Comparison of ENCODE assay signal across 20 mouse cellular contexts in the genomic region with DNA sequence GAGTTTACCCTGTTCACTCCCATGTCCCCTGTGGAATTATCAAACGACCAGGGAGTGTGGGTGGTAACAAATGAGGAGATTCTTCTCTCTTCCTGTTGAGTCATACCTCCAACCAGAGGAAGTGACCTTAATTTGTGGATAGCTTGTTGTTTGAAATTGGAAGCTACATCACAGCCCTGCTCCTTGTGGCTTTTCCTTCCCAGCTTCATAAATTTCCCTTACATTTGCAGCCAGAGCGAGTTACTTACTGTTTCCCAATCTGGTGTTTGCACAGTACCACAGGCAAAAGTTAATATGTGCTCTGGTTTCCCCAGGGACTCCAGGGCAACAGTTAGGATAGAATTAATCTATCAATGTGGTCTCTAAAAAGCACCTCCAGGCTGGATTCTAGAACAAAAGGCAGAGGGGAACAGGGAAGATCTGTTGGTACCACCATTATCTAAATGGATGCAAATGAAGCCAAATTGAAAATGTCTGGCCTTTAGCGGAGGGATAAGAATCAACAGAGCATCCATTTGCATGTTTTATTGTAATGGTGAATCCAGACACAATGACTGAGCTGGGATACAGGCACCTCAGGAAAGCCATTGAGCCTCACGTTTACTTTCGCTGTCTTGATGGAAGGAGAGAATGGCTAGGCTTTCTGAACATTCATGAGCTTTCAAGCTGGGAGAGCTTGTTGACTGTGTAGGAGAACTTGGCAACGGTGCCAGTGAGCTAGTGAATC.
A peak's percentile ranks its signal among the peaks of the same experiment; 100 is the strongest.
DNase-seq lines count a peak whose midpoint lies in the region; TF ChIP-seq lines count a peak whose summit lies in the region.
"Had no signal": no experiment of that assay in that cellular context is flagged by ENCODE, and none has a peak within 500 bp of the region (broad histone marks: within the 10 kb centered on the region; RNA-seq: fewer than 3 reads in every experiment).

No protein-coding gene starts in this region.

- peak; percentile 11 to 50 for DNase-seq in adrenal gland, adult (ENCODE audit: inconsistent age in 2 of 2, low spot score in 1 of 2)
- no peak for DNase-seq in adrenal gland, postnatal 36 days
- peak; percentile 19 for DNase-seq in layer of hippocampus, adult 11-12 months (ENCODE audit: low spot score)
- DNase-seq in layer of hippocampus, adult 9-10 months (ENCODE audit: low spot score) = no peak
- DNase-seq in 3T3-L1 (ENCODE audit: low read depth, low spot score) = peak; percentile 38
- DNase-seq in brain, adult 2 months (ENCODE audit: low read depth, low spot score) = peak; percentile 19
- no peak for DNase-seq in right cerebral cortex, postnatal 4 days
- DNase-seq in left cerebral cortex, adult 2 months (ENCODE audit: extremely low spot score in 1 of 2, low spot score in 2 of 2) = no peak
- DNase-seq: cerebellum, adult 11 months; cerebellum, postnatal 36 days; gastrocnemius, postnatal 25 days; heart, postnatal 36 days; kidney, postnatal 10 days; spleen, adult 18-20 months had no signal

- intact Hi-C loops in left cerebral cortex, adult 2 months (cut with DNase I) = no loop called here

- H3K4me3 ChIP-seq in left cerebral cortex, adult 2 months = no peak overlapping the region
- H3K4me3 ChIP-seq: embryonic facial prominence, embryonic 12.5 days; heart, embryonic 12.5 days; limb, embryonic 12.5 days; midbrain, embryonic 12.5 days; stomach, embryonic 15.5 days had no signal

- no peak for TF ChIP-seq CTCF in left cerebral cortex, adult 2 months (IDR thresholded peaks at IDR 0.05)

- H3K27ac ChIP-seq in left cerebral cortex, adult 2 months = no peak overlapping the region
- H3K27ac ChIP-seq: embryonic facial prominence, embryonic 12.5 days; limb, embryonic 12.5 days; liver, embryonic 14.5 days; midbrain, embryonic 12.5 days; stomach, embryonic 15.5 days had no signal

Comparison
In these comparisons a context has a peak if more than half of its experiments do, and no peak if none do; other contexts are left out.
1. DNase-seq: peak in adrenal gland, adult (2 of 2), layer of hippocampus, adult 11-12 months (single experiment), 3T3-L1 (single experiment) and brain, adult 2 months (single experiment); none in adrenal gland, postnatal 36 days (0 of 2), layer of hippocampus, adult 9-10 months (single experiment), right cerebral cortex, postnatal 4 days (single experiment) and left cerebral cortex, adult 2 months (0 of 2).